ENCODE assay signal across 34 mouse cellular contexts in the genomic region with DNA sequence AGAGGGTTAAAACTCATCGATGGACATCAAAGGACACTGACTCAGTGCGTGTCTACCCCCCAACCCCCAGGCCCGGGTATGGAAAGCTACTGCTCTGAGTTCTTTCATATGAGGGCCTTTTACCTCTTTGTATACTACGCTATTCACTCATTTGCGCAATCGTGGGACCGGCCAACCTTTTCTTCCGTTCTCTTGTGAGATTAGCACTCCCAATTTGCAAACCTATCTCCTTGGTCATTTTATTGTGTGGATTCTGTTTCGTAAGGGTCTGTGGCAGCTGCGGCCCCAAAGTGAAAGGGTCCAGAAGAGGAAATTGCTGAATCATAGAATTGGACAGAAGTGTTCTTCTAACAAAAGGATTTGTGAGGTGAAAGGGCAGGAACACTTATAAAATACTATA. TPM values are rescaled to one million over a fixed set of nuclear protein-coding genes. Genes with fewer than 3 reads are reported as not detected.
DNase-seq lines count a peak whose midpoint lies in the region; ATAC-seq and TF ChIP-seq lines count a peak whose summit lies in the region.
"Had no signal": no experiment of that assay in that cellular context is flagged by ENCODE, and none has a peak within 500 bp of the region (broad histone marks: within the 10 kb centered on the region; RNA-seq: fewer than 3 reads in every experiment).

No protein-coding gene starts in this region.

- no peak overlapping the region for H3K9ac ChIP-seq in midbrain, postnatal 0 days (replicated peaks; ENCODE audit: low read length, poor library complexity, severe bottlenecking)
- H3K9ac ChIP-seq: forebrain, embryonic 15.5 days; hindbrain, embryonic 15.5 days; intestine, embryonic 15.5 days; liver, embryonic 12.5 days; liver, postnatal 0 days had no signal

- ATAC-seq in midbrain, postnatal 0 days (ENCODE audit: low FRiP score) = no peak
- ATAC-seq in granulocyte monocyte progenitor cell, adult 5-6 weeks (replicated peaks; ENCODE audit: poor library complexity, severe bottlenecking) = peak; percentile 81
- peak; percentile 43; the same call in 1 of the 2 replicates for ATAC-seq in megakaryocyte, adult 5-6 weeks (ENCODE audit: poor library complexity, severe bottlenecking)
- ATAC-seq: activated CD4-positive, CD25-positive, alpha-beta regulatory T cell, adult 4 months; liver, embryonic 12.5 days; liver, postnatal 0 days; lung, postnatal 0 days had no signal

- H3K9me3 ChIP-seq in midbrain, embryonic 10.5 days (replicated peaks) = no peaks in the 10 kb centered on the region
- no peaks in the 10 kb centered on the region for H3K9me3 ChIP-seq in midbrain, postnatal 0 days (ENCODE audit: low read length)
- H3K9me3 ChIP-seq: forebrain, embryonic 15.5 days; heart, embryonic 12.5 days; hindbrain, embryonic 15.5 days; intestine, embryonic 15.5 days; liver, embryonic 12.5 days had no signal

- H3K4me2 ChIP-seq in midbrain, postnatal 0 days (ENCODE audit: low read depth, low read length, poor library complexity, severe bottlenecking) = no peak overlapping the region

- H3K27ac ChIP-seq in midbrain, embryonic 10.5 days (replicated peaks) = peak overlapping the region; percentile 83
- H3K27ac ChIP-seq in midbrain, postnatal 0 days (ENCODE audit: low read depth, low read length) = no peak overlapping the region
- H3K27ac ChIP-seq: forebrain, embryonic 15.5 days; gastrocnemius, adult 2 months; heart, adult 2 months; hindbrain, embryonic 15.5 days; intestine, embryonic 15.5 days; kidney, postnatal 0 days; liver, embryonic 12.5 days; macrophage had no signal

- TF ChIP-seq CTCF in midbrain, postnatal 0 days (IDR thresholded peaks at IDR 0.05) = no peak

- peaks cover 33% of the 10 kb centered on the region for H3K27me3 ChIP-seq in midbrain, embryonic 10.5 days (ENCODE audit: low read depth, poor library complexity, severe bottlenecking)
- peaks cover 14% of the 10 kb centered on the region; the same call in 1 of the 2 replicates for H3K27me3 ChIP-seq in midbrain, postnatal 0 days (ENCODE audit: insufficient read depth, low read length)
- H3K27me3 ChIP-seq: CH12.LX had no signal

- 30% methylated on average over 10 of the region's 10 CpGs for WGBS in midbrain, embryonic 10.5 days
- WGBS in midbrain, postnatal 0 days = 32% methylated on average over 10 of the region's 10 CpGs

- no peaks in the 10 kb centered on the region for H3K36me3 ChIP-seq in midbrain, embryonic 10.5 days
- no peaks in the 10 kb centered on the region for H3K36me3 ChIP-seq in midbrain, postnatal 0 days (ENCODE audit: insufficient read depth, low read length)
- H3K36me3 ChIP-seq: forebrain, embryonic 15.5 days; heart, embryonic 12.5 days; hindbrain, embryonic 15.5 days; intestine, embryonic 15.5 days; liver, embryonic 12.5 days had no signal

- H3K4me1 ChIP-seq in midbrain, embryonic 10.5 days = peaks cover 17% of the 10 kb centered on the region; the same call in 1 of the 2 replicates
- H3K4me1 ChIP-seq in midbrain, postnatal 0 days (ENCODE audit: insufficient read depth, low read length) = no peaks in the 10 kb centered on the region
- H3K4me1 ChIP-seq: heart, embryonic 12.5 days; intestine, embryonic 15.5 days; liver, embryonic 12.5 days had no signal

- DNase-seq in embryo, embryonic 10 days (ENCODE audit: low spot score) = peak; percentile 15
- DNase-seq in embryo, embryonic 10.5 days (ENCODE audit: low spot score) = no peak
- DNase-seq in midbrain, embryonic 10.5 days (ENCODE audit: low spot score) = peak; percentile 22
- no peak for DNase-seq in midbrain, postnatal 0 days (ENCODE audit: low spot score)
- DNase-seq in ovary, postnatal 10 days (ENCODE audit: low spot score) = no peak
- no peak for DNase-seq in layer of hippocampus, postnatal 25 days (ENCODE audit: extremely low spot score in 1 of 2, low spot score in 1 of 2)
- DNase-seq: adrenal gland, adult 8-10 months; cerebellum, adult 8-10 months; cerebellum, postnatal 25 days; gastrocnemius, adult 2 months; gastrocnemius, postnatal 36 days; heart, adult 2 months; heart, postnatal 4 days; kidney, adult 8-10 months; layer of hippocampus, postnatal 36 days; liver, postnatal 0 days; right cerebral cortex, postnatal 4 days had no signal

- H3K4me3 ChIP-seq in midbrain, embryonic 10.5 days = peak overlapping the region; percentile 54
- no peak overlapping the region for H3K4me3 ChIP-seq in midbrain, postnatal 0 days (ENCODE audit: low read depth, low read length)
- H3K4me3 ChIP-seq: heart, adult 2 months; liver, embryonic 12.5 days had no signal

RNA-seq across cellular contexts. Expression of a gene that starts 1.2 kb away (rescaled TPM):
- polyA plus RNA-seq in midbrain, embryonic 10.5 days (2016; fragmentation: Nextera tagmentation; extraction: Ambion mirVana) = 57.6 and 72.5 TPM in 2 replicates
- not detected in 2 replicates for total RNA-seq in midbrain, postnatal 0 days (2014; rRNA removed)
- polyA plus RNA-seq in midbrain, postnatal 0 days (2015; fragmentation: Nextera tagmentation; extraction: Ambion mirVana) = 0.07 and 0.33 TPM in 2 replicates
- not detected in 2 replicates for total RNA-seq in granulocyte monocyte progenitor cell, adult 5-6 weeks (2014; fragmentation: Nextera tagmentation)
- not detected in 2 replicates for total RNA-seq in granulocyte monocyte progenitor cell, adult 5-6 weeks (2017)
- total RNA-seq in megakaryocyte, adult 5-6 weeks (2015) = not detected in 2 replicates
- 0.04 TPM in 1 of 2 replicates, not detected in the other for total RNA-seq in megakaryocyte, adult 5-6 weeks (2017)
- not detected for total RNA-seq in layer of hippocampus, postnatal 25 days (2021)
- total RNA-seq: heart, adult 2 months; layer of hippocampus, adult 8-10 months; layer of hippocampus, postnatal 36 days; left cerebral cortex, postnatal 10 days; monocyte, adult 5-6 weeks had no signal
- polyA plus RNA-seq: activated CD4-positive, CD25-positive, alpha-beta regulatory T cell, adult 4 months; C2C12; heart, adult 2 months; liver, postnatal 0 days; macrophage; spleen, adult 2 months had no signal

Comparison
In these comparisons a context has a peak if more than half of its experiments do, and no peak if none do; other contexts are left out.
1. DNase-seq: peak in embryo, embryonic 10 days (single experiment) and midbrain, embryonic 10.5 days (single experiment); none in embryo, embryonic 10.5 days (single experiment), midbrain, postnatal 0 days (single experiment), ovary, postnatal 10 days (single experiment) and layer of hippocampus, postnatal 25 days (0 of 2).